Mouse (Mus musculus): ENCODE measurements at regions not wholly inside any gene's neighbourhood (a gene's known extent, or its start where the extent isn't known, plus 50 kb on each side); places are given as distances from the start of the nearest gene placed in this dataset.

DNA sequence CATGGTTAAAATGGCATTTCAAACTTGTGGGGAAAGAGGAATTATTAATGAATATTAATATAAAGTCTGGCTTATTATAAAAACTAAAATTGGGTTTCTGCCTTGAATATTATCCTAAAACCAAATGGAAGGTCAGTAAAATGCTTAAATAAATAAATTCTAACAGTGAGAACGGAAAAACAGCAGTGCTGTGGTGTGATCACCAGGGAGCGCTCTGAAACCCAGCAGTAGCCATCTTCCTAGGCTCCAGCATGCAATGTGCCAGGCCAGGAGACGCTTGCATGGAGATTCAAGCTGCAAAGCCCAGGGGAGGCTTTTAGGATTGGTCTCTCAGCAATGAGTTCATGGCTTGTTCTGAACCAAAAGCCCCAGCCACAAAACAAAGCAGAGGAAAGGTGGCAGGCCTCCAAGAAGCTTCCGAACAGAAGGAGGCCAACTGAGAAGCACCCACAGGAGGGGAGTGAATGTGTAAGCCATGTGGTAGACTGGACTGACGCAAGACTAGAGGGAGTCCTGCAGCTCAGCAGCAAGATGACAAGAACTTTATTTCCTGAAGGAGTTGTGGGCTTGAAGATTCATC lies 52.3 kb upstream of the Bace2 start:
- H3K27ac ChIP-seq (ENCODE audit: low read depth): no peak overlapping the region
- DNase-seq (ENCODE audit: low spot score): no peak
- no peak for ATAC-seq (ENCODE audit: insufficient read depth, low read depth)
- no peaks in the 10 kb centered on the region for H3K27me3 ChIP-seq (ENCODE audit: control insufficient read depth, insufficient read depth, low read length)
- H3K4me1 ChIP-seq (ENCODE audit: control insufficient read depth, insufficient read depth): no peaks in the 10 kb centered on the region
- H3K9me3 ChIP-seq (replicated peaks; ENCODE audit: control insufficient read depth, low read length): 0 out of 2 replicates have a peak, but pooled peaks cover 3% of the 10 kb centered on the region
- H3K4me2 ChIP-seq (ENCODE audit: low read depth, low read length): no peak overlapping the region
- H3K4me3 ChIP-seq (ENCODE audit: low read depth, low read length): no peak overlapping the region
- no peak overlapping the region for H3K9ac ChIP-seq (replicated peaks; ENCODE audit: low read depth, low read length)
- no peaks in the 10 kb centered on the region for H3K36me3 ChIP-seq (replicated peaks; ENCODE audit: control insufficient read depth, insufficient read depth, low read length)
- TF ChIP-seq EP300 (IDR thresholded peaks at IDR 0.05; ENCODE audit: low read depth): no peak
- WGBS: 51% methylated on average over 5 of the region's 5 CpGs

All from heart, postnatal 0 days (tissue).